Mouse (Mus musculus): ENCODE measurements around the gene Tbpl2. TPM values are rescaled to one million over a fixed set of nuclear protein-coding genes. Genes with fewer than 3 reads are reported as not detected.

Gene Tbpl2
- polyA plus RNA-seq (2014; fragmentation: Nextera tagmentation; extraction: Ambion mirVana) = not detected in 2 replicates

GRCm38 (mm10) chr2:24096495-24096894, at the start of gene Tbpl2:
Tbpl2 (minus strand) TSS chr2:24096595.
- Histone ChIP-seq H3K9ac (ENCODE audit: low read length) (no peak within 1 kb of the TSS), H3K4me2 (ENCODE audit: low read length) (no peak within 1 kb of the TSS), H3K27me3 (ENCODE audit: control insufficient read depth, insufficient read depth, low read length) (no peaks in the 10 kb centered on the region), H3K4me3 (ENCODE audit: control insufficient read depth in 1 of 2, insufficient read depth in 1 of 2, low read depth in 1 of 2, low read length in 2 of 2) (no peak within 1 kb of the TSS), H3K27ac (replicated peaks in 1 of 2; ENCODE audit: control insufficient read depth in 1 of 2, insufficient read depth in 1 of 2, low read depth in 2 of 2, low read length in 2 of 2) (no peak within 1 kb of the TSS), H3K36me3 (ENCODE audit: control insufficient read depth, insufficient read depth, low read length) (no peaks in the 10 kb centered on the region), H3K9me3 (ENCODE audit: control insufficient read depth, low read length) (no peaks in the 10 kb centered on the region), H3K4me1 (ENCODE audit: control insufficient read depth in 2 of 2, insufficient read depth in 2 of 2, low read length in 2 of 2) (no peaks in the 10 kb centered on the region)
- no peak for ATAC-seq (ENCODE audit: insufficient number of reproducible peaks, insufficient read depth, low FRiP score, low read depth)
- 53% methylated on average over 4 of the region's 4 CpGs for WGBS

DNA sequence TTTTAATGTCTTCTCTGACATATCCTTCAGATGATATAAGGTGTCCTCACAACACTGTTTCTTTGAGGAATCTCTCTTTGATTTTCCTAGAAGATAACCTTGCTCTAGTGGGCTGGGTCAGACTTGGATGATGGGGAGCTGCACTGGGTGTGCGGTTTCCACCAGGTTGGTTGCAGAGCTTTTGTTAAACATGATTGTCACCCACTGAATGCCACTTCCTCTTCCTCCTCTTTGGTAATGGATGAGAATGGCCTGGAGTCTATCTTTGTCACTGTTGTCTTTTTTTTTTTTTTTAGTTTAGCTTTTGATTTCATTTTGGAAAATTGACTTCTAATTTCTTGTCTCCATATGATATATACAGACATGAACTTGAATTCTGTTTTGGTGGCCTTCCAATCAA, 38.0 kb upstream of the Tbpl2 start:
- H3K27ac ChIP-seq (replicated peaks in 1 of 2; ENCODE audit: control insufficient read depth in 1 of 2, insufficient read depth in 1 of 2, low read depth in 2 of 2, low read length in 2 of 2) = no peak overlapping the region
- no peak overlapping the region for H3K9ac ChIP-seq (ENCODE audit: low read length)
- peaks cover 2% of the 10 kb centered on the region; the same call in 1 of the 2 replicates for H3K9me3 ChIP-seq (ENCODE audit: control insufficient read depth, low read length)
- WGBS = 69% methylated on average over 1 of the region's 1 CpGs
- H3K4me2 ChIP-seq (ENCODE audit: low read length) = no peak overlapping the region
- H3K4me1 ChIP-seq (ENCODE audit: control insufficient read depth in 2 of 2, insufficient read depth in 2 of 2, low read length in 2 of 2) = no peaks in the 10 kb centered on the region
- no peak for ATAC-seq (ENCODE audit: insufficient number of reproducible peaks, insufficient read depth, low FRiP score, low read depth)
- H3K36me3 ChIP-seq (ENCODE audit: control insufficient read depth, insufficient read depth, low read length) = no peaks in the 10 kb centered on the region
- no peaks in the 10 kb centered on the region for H3K27me3 ChIP-seq (ENCODE audit: control insufficient read depth, insufficient read depth, low read length)
- H3K4me3 ChIP-seq (ENCODE audit: control insufficient read depth in 1 of 2, insufficient read depth in 1 of 2, low read depth in 1 of 2, low read length in 2 of 2) = no peak overlapping the region

DNA sequence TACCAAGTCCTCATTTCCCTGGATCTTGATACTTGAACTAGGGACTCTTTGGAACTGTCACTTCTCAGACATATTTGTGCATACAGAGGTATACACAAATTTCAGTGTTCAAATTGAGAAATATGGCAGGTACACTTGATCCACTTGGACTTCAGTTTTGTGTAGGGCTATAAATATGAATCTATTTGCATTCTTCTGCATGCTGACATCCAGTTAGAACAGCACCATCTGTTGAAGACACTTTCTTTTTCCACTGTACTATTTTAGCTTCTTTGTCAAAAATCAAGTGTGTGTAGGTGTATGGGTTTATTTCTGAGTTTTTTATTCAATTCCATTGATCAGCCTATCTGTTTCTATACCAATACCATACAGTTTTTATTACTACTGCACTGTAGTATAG, 12.7 kb upstream of the Tbpl2 start:
- no peak for ATAC-seq (ENCODE audit: insufficient number of reproducible peaks, insufficient read depth, low FRiP score, low read depth)
- Histone ChIP-seq H3K9me3 (ENCODE audit: control insufficient read depth, low read length) (no peaks in the 10 kb centered on the region), H3K4me1 (ENCODE audit: control insufficient read depth in 2 of 2, insufficient read depth in 2 of 2, low read length in 2 of 2) (no peaks in the 10 kb centered on the region), H3K27me3 (ENCODE audit: control insufficient read depth, insufficient read depth, low read length) (no peaks in the 10 kb centered on the region), H3K4me3 (ENCODE audit: control insufficient read depth in 1 of 2, insufficient read depth in 1 of 2, low read depth in 1 of 2, low read length in 2 of 2) (no peak overlapping the region), H3K4me2 (ENCODE audit: low read length) (no peak overlapping the region), H3K36me3 (ENCODE audit: control insufficient read depth, insufficient read depth, low read length) (no peaks in the 10 kb centered on the region), H3K27ac (replicated peaks in 1 of 2; ENCODE audit: control insufficient read depth in 1 of 2, insufficient read depth in 1 of 2, low read depth in 2 of 2, low read length in 2 of 2) (no peak overlapping the region), H3K9ac (ENCODE audit: low read length) (no peak overlapping the region)

GRCm38 (mm10) chr2:24103619-24104289, 7.4 kb upstream of the Tbpl2 start:
- WGBS = 75% methylated on average over 4 of the region's 4 CpGs
- no peak overlapping the region for H3K9ac ChIP-seq (ENCODE audit: low read length)
- ATAC-seq (ENCODE audit: insufficient number of reproducible peaks, insufficient read depth, low FRiP score, low read depth) = no peak

DNA sequence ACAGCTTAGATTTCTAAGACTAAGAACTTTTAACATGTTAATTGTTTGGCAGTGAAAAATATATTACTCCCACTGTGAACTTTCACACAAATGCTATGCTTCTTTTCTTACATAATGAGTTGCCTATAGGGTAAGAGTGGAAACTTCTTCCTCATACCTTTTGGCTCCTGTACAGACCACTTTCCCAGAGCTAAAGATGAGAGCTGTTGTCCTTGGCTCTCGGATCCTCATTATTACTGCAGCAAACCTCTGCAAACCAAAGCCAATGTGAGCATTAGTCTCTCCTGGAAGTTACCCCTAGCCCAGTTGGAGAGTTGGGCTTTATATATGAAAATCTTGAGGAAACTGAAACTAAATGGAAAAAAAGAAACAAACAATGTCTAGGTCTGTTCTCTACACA, 5.5 kb downstream of the Tbpl2 start:
- Histone ChIP-seq H3K4me3 (ENCODE audit: control insufficient read depth in 1 of 2, insufficient read depth in 1 of 2, low read depth in 1 of 2, low read length in 2 of 2) (no peak overlapping the region), H3K27me3 (ENCODE audit: control insufficient read depth, insufficient read depth, low read length) (no peaks in the 10 kb centered on the region), H3K27ac (replicated peaks in 1 of 2; ENCODE audit: control insufficient read depth in 1 of 2, insufficient read depth in 1 of 2, low read depth in 2 of 2, low read length in 2 of 2) (no peak overlapping the region), H3K9me3 (ENCODE audit: control insufficient read depth, low read length) (no peaks in the 10 kb centered on the region), H3K9ac (ENCODE audit: low read length) (no peak overlapping the region), H3K36me3 (ENCODE audit: control insufficient read depth, insufficient read depth, low read length) (no peaks in the 10 kb centered on the region), H3K4me2 (ENCODE audit: low read length) (no peak overlapping the region), H3K4me1 (ENCODE audit: control insufficient read depth in 2 of 2, insufficient read depth in 2 of 2, low read length in 2 of 2) (no peaks in the 10 kb centered on the region)
- WGBS = 62% methylated on average over 1 of the region's 1 CpGs
- ATAC-seq (ENCODE audit: insufficient number of reproducible peaks, insufficient read depth, low FRiP score, low read depth) = no peak

More at GRCm38 (mm10) chr2:24103619-24104289, 7.4 kb upstream of the Tbpl2 start:
- H3K4me1 ChIP-seq (ENCODE audit: control insufficient read depth in 2 of 2, insufficient read depth in 2 of 2, low read length in 2 of 2) = no peaks in the 10 kb centered on the region
- no peak overlapping the region for H3K27ac ChIP-seq (replicated peaks in 1 of 2; ENCODE audit: control insufficient read depth in 1 of 2, insufficient read depth in 1 of 2, low read depth in 2 of 2, low read length in 2 of 2)
- H3K36me3 ChIP-seq (ENCODE audit: control insufficient read depth, insufficient read depth, low read length) = no peaks in the 10 kb centered on the region
- no peak overlapping the region for H3K4me2 ChIP-seq (ENCODE audit: low read length)
- H3K4me3 ChIP-seq (ENCODE audit: control insufficient read depth in 1 of 2, insufficient read depth in 1 of 2, low read depth in 1 of 2, low read length in 2 of 2) = no peak overlapping the region
- no peaks in the 10 kb centered on the region for H3K9me3 ChIP-seq (ENCODE audit: control insufficient read depth, low read length)
- H3K27me3 ChIP-seq (ENCODE audit: control insufficient read depth, insufficient read depth, low read length) = no peaks in the 10 kb centered on the region

GRCm38 (mm10) chr2:24050459-24050858, 45.9 kb downstream of the Tbpl2 start:
- Histone ChIP-seq H3K4me1 (ENCODE audit: control insufficient read depth in 2 of 2, insufficient read depth in 2 of 2, low read length in 2 of 2) (no peaks in the 10 kb centered on the region), H3K4me2 (ENCODE audit: low read length) (no peak overlapping the region), H3K36me3 (ENCODE audit: control insufficient read depth, insufficient read depth, low read length) (no peaks in the 10 kb centered on the region), H3K27ac (replicated peaks in 1 of 2; ENCODE audit: control insufficient read depth in 1 of 2, insufficient read depth in 1 of 2, low read depth in 2 of 2, low read length in 2 of 2) (no peak overlapping the region), H3K27me3 (ENCODE audit: control insufficient read depth, insufficient read depth, low read length) (no peaks in the 10 kb centered on the region), H3K9me3 (ENCODE audit: control insufficient read depth, low read length) (no peaks in the 10 kb centered on the region), H3K4me3 (ENCODE audit: control insufficient read depth in 1 of 2, insufficient read depth in 1 of 2, low read depth in 1 of 2, low read length in 2 of 2) (no peak overlapping the region), H3K9ac (ENCODE audit: low read length) (no peak overlapping the region)
- ATAC-seq (ENCODE audit: insufficient number of reproducible peaks, insufficient read depth, low FRiP score, low read depth) = no peak
- WGBS = 78% methylated on average over 3 of the region's 3 CpGs

GRCm38 (mm10) chr2:24049344-24049990, 46.9 kb downstream of the Tbpl2 start, which contains the start of gene Hnmt:
Hnmt (minus strand) TSS chr2:24049394.
- no peak for ATAC-seq (ENCODE audit: insufficient number of reproducible peaks, insufficient read depth, low FRiP score, low read depth)
- Histone ChIP-seq H3K9ac (ENCODE audit: low read length) (peak within 1 kb of the TSS; percentile 68), H3K9me3 (ENCODE audit: control insufficient read depth, low read length) (no peaks in the 10 kb centered on the region), H3K4me3 (ENCODE audit: control insufficient read depth in 1 of 2, insufficient read depth in 1 of 2, low read depth in 1 of 2, low read length in 2 of 2) (peak within 1 kb of the TSS; percentile 27 to 47), H3K36me3 (ENCODE audit: control insufficient read depth, insufficient read depth, low read length) (no peaks in the 10 kb centered on the region), H3K4me1 (ENCODE audit: control insufficient read depth in 2 of 2, insufficient read depth in 2 of 2, low read length in 2 of 2) (no peaks in the 10 kb centered on the region), H3K4me2 (ENCODE audit: low read length) (peak within 1 kb of the TSS; percentile 68), H3K27ac (replicated peaks in 1 of 2; ENCODE audit: control insufficient read depth in 1 of 2, insufficient read depth in 1 of 2, low read depth in 2 of 2, low read length in 2 of 2) (peak within 1 kb of the TSS; percentile 25 to 27; a peak in 2 of 4 replicates), H3K27me3 (ENCODE audit: control insufficient read depth, insufficient read depth, low read length) (no peaks in the 10 kb centered on the region)
- WGBS = 40% methylated on average over 7 of the region's 7 CpGs
